Mouse (Mus musculus) myocyte (in vitro differentiated cells): ENCODE measurements around the gene Dnaaf2. TPM values are rescaled to one million over a fixed set of nuclear protein-coding genes. Genes with fewer than 3 reads are reported as not detected.

ENCODE experiments used
- H3K27me3 ChIP-seq: one replicate; pipeline ENCODE4 v1.6.1; 2011; ENCODE audit not compliant: control insufficient read depth, insufficient read depth, insufficient read length
- H3K36me3 ChIP-seq: one replicate; pipeline ENCODE4 v1.6.1; 2011; ENCODE audit not compliant: control insufficient read depth, insufficient read depth
- H3K4me2 ChIP-seq: one replicate; pipeline ENCODE4 v1.6.1; 2011; ENCODE audit warnings: low read depth, control low read depth
- H3K4me3 ChIP-seq: one replicate; pipeline ENCODE4 v1.5.1; 2011; ENCODE audit warnings: mild to moderate bottlenecking, control low read depth, moderate library complexity
- H3K79me2 ChIP-seq: one replicate; pipeline ENCODE4 v1.6.1; 2011; ENCODE audit not compliant: control insufficient read depth, insufficient read depth
- H3ac ChIP-seq: one replicate; pipeline ENCODE4 v1.6.1; 2011; ENCODE audit not compliant: control insufficient read depth, insufficient read length
- CEBPB ChIP-seq: IDR thresholded peaks from 2 replicates; pipeline ENCODE4 v1.6.1; 2011; ENCODE audit warnings: mild to moderate bottlenecking, moderate library complexity; ENCODE audit not compliant: poor library complexity, insufficient read depth, severe bottlenecking
- E2F4 ChIP-seq: IDR thresholded peaks from one replicate; pipeline ENCODE4 v1.6.1; 2011; ENCODE audit warnings: mild to moderate bottlenecking, control low read depth, moderate library complexity; ENCODE audit not compliant: insufficient read depth
- MAX ChIP-seq: IDR thresholded peaks from one replicate; pipeline ENCODE4 v1.6.1; 2011; ENCODE audit warnings: low read depth, mild to moderate bottlenecking, control low read depth
- MYOD1 ChIP-seq, 3 experiments: IDR thresholded peaks; one replicate each; pipeline ENCODE4 v1.6.1; 2011; ENCODE audit warnings: control low read depth in 2 of 3, low read depth in 2 of 3, mild to moderate bottlenecking in 2 of 3, moderate library complexity in 1 of 3; ENCODE audit not compliant: insufficient read length in 2 of 3, control insufficient read depth in 1 of 3
- MYOG ChIP-seq, 3 experiments: IDR thresholded peaks; one replicate each; pipeline ENCODE4 v1.6.1; 2011; ENCODE audit warnings: control low read depth in 2 of 3, low read depth in 2 of 3, mild to moderate bottlenecking in 2 of 3; ENCODE audit not compliant: insufficient read length in 2 of 3, control insufficient read depth in 1 of 3, insufficient read depth in 1 of 3
- POLR2A ChIP-seq: IDR thresholded peaks from one replicate; pipeline ENCODE4 v1.6.1; 2011; ENCODE audit warnings: low read depth, mild to moderate bottlenecking, control low read depth, moderate library complexity; ENCODE audit not compliant: insufficient read length
- POLR2AphosphoS2 ChIP-seq: IDR thresholded peaks from one replicate; pipeline ENCODE4 v1.6.1; 2011; ENCODE audit warnings: low read depth, control low read depth; ENCODE audit not compliant: insufficient read length
- REST ChIP-seq: IDR thresholded peaks from one replicate; pipeline ENCODE4 v1.6.1; 2011; ENCODE audit warnings: mild to moderate bottlenecking, control low read depth, moderate library complexity; ENCODE audit not compliant: insufficient read depth, insufficient read length
- SRF ChIP-seq: IDR thresholded peaks from one replicate; pipeline ENCODE4 v1.6.1; 2011; ENCODE audit warnings: low read depth; ENCODE audit not compliant: control insufficient read depth, insufficient read length
- TCF12 ChIP-seq: IDR thresholded peaks from one replicate; pipeline ENCODE4 v1.6.1; 2011; ENCODE audit warnings: mild to moderate bottlenecking, control low read depth; ENCODE audit not compliant: poor library complexity, insufficient read depth, severe bottlenecking
- TCF3 ChIP-seq: IDR thresholded peaks from one replicate; pipeline ENCODE4 v1.6.1; 2011; ENCODE audit warnings: low read depth, control low read depth; ENCODE audit not compliant: insufficient read length
- USF1 ChIP-seq: IDR thresholded peaks from one replicate; pipeline ENCODE4 v1.6.1; 2011; ENCODE audit warnings: low read depth, mild to moderate bottlenecking, control low read depth, moderate library complexity
- polyA plus RNA-seq: library from polyadenylated mRNA; unstranded; fragments of >200 nt; fragmentation: generic; extraction: Trizol; gene quantifications from one replicate; pipeline ENCODE4 v1.2.1, GENCODE M21; 2012; ENCODE audit warnings: missing spikeins

Dnaaf2 gene
- polyA plus RNA-seq, 1 experiment = 2.6 TPM

- Histone ChIP-seq H3K36me3 (peaks cover 3% of the 10 kb centered on the region), H3K79me2 (no peaks in the 10 kb centered on the region), H3K4me2 (no peak overlapping the region), H3ac (no peak overlapping the region), H3K4me3 (no peak overlapping the region), H3K27me3 (no peaks in the 10 kb centered on the region)
- TF ChIP-seq SRF = no peak
- TF ChIP-seq CEBPB = no peak
Observed at GRCm38 (mm10) chr12:69215000-69215785, 17.0 kb upstream of the Dnaaf2 start.

DNA sequence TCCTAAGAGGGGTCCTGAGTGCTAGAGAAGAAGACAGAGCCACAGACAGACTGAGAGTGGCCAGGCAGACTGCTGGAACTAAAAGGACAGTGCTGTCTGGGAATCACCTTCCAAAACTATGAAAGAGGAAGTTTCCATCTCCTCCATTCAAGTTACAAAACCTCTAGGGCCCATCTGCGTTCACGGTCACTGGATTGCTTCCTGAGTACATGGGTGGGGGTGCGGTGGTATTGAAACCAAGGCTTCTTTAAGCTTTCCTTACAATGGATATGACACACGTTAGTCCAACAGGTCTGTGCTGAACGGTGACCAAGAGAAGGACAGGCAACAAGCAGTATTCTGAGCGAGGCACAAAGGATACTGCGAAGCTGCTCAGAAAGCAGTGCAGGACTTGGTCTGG, 16.2 kb upstream of the Dnaaf2 start:
- no peak overlapping the region for H3K4me3 ChIP-seq
- H3K36me3 ChIP-seq = peaks cover 3% of the 10 kb centered on the region
- TF ChIP-seq POLR2AphosphoS2 = no peak
- no peak for TF ChIP-seq TCF12
- no peak for TF ChIP-seq POLR2A
- no peak for TF ChIP-seq MAX
- TF ChIP-seq CEBPB = no peak
- TF ChIP-seq E2F4 = no peak
- no peak for TF ChIP-seq USF1
- no peak for TF ChIP-seq MYOD1 (IDR thresholded peaks at IDR 0.05; ENCODE audit: control insufficient read depth in 1 of 3, insufficient read length in 2 of 3, low read depth in 2 of 3)
- no peak for TF ChIP-seq TCF3
- no peak for TF ChIP-seq REST
- no peak for TF ChIP-seq MYOG (IDR thresholded peaks at IDR 0.05; ENCODE audit: control insufficient read depth in 1 of 3, insufficient read depth in 1 of 3, insufficient read length in 2 of 3, low read depth in 2 of 3)
- TF ChIP-seq SRF = no peak
- no peaks in the 10 kb centered on the region for H3K79me2 ChIP-seq
- H3K27me3 ChIP-seq = no peaks in the 10 kb centered on the region
- H3ac ChIP-seq = no peak overlapping the region
- no peak overlapping the region for H3K4me2 ChIP-seq

DNA sequence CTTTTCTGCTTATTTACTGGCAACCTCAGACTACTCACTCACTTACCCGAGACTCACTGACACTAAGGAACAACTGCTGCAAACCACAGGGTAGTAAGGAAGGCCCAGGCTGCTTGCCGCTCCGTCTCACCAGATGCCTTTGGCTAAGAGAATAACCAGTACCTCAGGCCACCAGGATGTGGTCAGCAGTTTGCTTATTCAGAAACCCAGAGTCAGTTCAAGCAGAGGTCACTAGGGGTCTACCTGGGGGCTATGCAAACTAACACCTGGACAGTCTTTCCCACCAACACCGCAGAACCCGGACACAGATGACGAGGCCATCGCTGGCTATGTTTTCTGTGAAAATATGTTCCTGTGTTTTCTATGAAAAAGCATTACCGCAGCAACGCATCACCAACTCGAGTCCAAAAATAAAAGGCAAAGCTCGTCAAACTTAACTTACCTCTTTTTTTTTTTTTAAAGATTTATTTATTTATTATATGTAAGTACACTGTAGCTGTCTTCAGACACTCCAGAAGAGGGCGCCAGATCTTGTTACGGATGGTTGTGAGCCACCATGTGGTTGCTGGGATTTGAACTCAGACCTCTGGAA, 15.1 kb upstream of the Dnaaf2 start:
- Histone ChIP-seq H3K27me3 (no peaks in the 10 kb centered on the region), H3ac (no peak overlapping the region), H3K36me3 (peaks cover 3% of the 10 kb centered on the region), H3K79me2 (no peaks in the 10 kb centered on the region), H3K4me3 (no peak overlapping the region), H3K4me2 (no peak overlapping the region)
- TF ChIP-seq MAX = no peak
- no peak for TF ChIP-seq CEBPB
- TF ChIP-seq TCF12 = no peak
- TF ChIP-seq POLR2AphosphoS2 = no peak
- TF ChIP-seq MYOG (IDR thresholded peaks at IDR 0.05; ENCODE audit: control insufficient read depth in 1 of 3, insufficient read depth in 1 of 3, insufficient read length in 2 of 3, low read depth in 2 of 3) = no peak
- no peak for TF ChIP-seq POLR2A
- TF ChIP-seq USF1 = no peak
- TF ChIP-seq MYOD1 (IDR thresholded peaks at IDR 0.05; ENCODE audit: control insufficient read depth in 1 of 3, insufficient read length in 2 of 3, low read depth in 2 of 3) = no peak
- TF ChIP-seq REST = no peak
- TF ChIP-seq E2F4 = no peak

GRCm38 (mm10) chr12:69211057-69211456, 12.8 kb upstream of the Dnaaf2 start:
- H3K36me3 ChIP-seq = no peaks in the 10 kb centered on the region

DNA sequence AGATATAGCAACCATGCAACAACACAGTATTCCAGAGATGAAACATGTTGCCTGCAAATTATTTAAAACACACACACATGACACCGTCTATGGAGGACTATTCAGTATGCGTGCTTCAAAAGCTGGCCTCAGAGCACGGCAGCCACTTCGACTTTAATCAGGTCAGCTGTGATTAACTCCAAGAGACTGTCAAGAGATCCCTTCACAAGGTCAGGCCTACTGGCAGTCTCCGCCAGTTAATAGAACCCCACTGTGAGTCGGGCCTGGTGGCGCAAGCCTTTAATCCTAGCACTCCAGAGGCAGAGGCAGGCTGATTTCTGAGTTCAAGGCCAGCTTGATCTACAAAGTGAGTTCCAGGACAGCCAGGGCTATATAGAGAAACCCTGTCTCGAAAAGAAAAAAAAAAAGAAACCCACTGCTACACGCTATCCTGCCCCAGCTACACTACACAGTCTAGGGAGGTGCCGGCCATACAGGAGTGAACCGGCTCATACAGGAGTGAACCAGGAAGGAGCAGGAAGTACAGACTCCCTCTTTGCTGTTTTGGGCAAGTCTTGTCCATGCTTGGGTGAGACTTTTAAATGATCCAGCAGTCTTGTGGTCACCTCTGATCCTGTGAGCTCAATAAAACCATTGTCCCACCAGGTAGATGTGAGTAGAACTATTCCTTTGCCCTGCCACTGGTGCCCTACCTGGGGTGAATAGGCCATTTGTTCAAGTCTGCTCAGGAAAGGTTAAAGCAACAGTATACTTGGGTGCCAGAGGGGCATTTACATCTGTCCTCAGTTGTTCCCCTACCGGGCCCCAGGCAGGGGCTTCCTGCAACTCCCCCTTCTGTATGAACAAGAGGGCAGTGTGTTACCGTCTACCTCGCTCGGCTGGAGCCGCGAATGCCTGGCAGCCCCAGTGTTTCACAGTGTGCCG, 12.1 kb upstream of the Dnaaf2 start:
- no peak for TF ChIP-seq MYOD1 (IDR thresholded peaks at IDR 0.05; ENCODE audit: control insufficient read depth in 1 of 3, insufficient read length in 2 of 3, low read depth in 2 of 3)
- Histone ChIP-seq H3K4me3 (no peak overlapping the region), H3ac (no peak overlapping the region), H3K4me2 (no peak overlapping the region), H3K36me3 (no peaks in the 10 kb centered on the region), H3K27me3 (no peaks in the 10 kb centered on the region), H3K79me2 (no peaks in the 10 kb centered on the region)

More at GRCm38 (mm10) chr12:69211057-69211456, 12.8 kb upstream of the Dnaaf2 start:
- Histone ChIP-seq H3K79me2 (no peaks in the 10 kb centered on the region), H3K4me2 (no peak overlapping the region), H3K4me3 (no peak overlapping the region), H3ac (no peak overlapping the region), H3K27me3 (no peaks in the 10 kb centered on the region)
- TF ChIP-seq TCF12 (no peak), CEBPB (no peak), MYOG (IDR thresholded peaks at IDR 0.05; ENCODE audit: control insufficient read depth in 1 of 3, insufficient read depth in 1 of 3, insufficient read length in 2 of 3, low read depth in 2 of 3) (no peak), POLR2A (no peak)
